Mouse (Mus musculus): ENCODE measurements around the gene Rap1b. TPM values are rescaled to one million over a fixed set of nuclear protein-coding genes. Genes with fewer than 3 reads are reported as not detected.

Rap1b gene
- total RNA-seq, 2 experiments from 2014 or later: 67.4 to 70.2 TPM

DNA sequence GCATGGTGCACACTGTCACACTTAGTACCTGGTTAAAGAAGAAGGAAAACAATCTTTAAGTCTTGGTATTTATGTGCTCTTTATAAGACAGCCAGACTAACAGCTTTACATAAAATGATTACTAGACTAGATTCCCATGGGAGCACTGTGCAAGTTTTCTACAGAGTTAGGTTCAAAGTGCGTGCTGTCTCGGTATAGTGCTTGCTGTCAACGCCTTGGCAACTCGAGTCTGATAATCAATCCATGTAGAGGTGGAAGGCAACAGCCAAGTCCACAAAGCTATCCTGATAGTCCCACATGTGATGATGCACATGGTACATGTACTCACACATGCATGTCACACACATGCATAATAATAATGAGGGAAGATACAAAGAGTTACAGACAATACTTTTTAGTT, 21.2 kb downstream of the Rap1b start:
- DNase-seq (ENCODE audit: extremely low spot score in 1 of 2, low spot score in 1 of 2): no peak

- DNase-seq (ENCODE audit: extremely low spot score in 1 of 2, low spot score in 1 of 2): no peak
Observed at GRCm38 (mm10) chr10:117824139-117824538, 21.7 kb downstream of the Rap1b start.

- no peak for DNase-seq (ENCODE audit: extremely low spot score in 1 of 2, low spot score in 1 of 2)
Observed at GRCm38 (mm10) chr10:117823321-117823720, 22.5 kb downstream of the Rap1b start.

DNA sequence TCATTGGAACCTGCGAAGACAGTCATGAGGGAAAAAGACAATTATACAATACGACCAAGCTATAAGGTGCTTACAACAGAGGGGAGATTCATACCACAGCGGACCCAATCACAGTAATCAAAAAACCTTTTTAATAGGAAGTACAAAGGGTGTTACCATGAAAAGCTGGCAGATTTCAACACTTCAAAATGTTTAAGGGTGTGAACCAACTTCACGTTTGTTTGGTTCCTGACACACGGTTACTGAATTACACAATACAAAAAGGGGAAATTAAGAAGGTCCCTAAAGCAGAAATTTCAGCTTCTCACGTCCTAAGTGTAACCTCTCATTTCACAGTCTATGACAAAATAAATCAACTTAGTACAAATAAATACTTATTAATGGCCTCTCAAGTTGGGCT, 27.2 kb downstream of the Rap1b start:
- no peak for DNase-seq (ENCODE audit: extremely low spot score in 1 of 2, low spot score in 1 of 2)

DNA sequence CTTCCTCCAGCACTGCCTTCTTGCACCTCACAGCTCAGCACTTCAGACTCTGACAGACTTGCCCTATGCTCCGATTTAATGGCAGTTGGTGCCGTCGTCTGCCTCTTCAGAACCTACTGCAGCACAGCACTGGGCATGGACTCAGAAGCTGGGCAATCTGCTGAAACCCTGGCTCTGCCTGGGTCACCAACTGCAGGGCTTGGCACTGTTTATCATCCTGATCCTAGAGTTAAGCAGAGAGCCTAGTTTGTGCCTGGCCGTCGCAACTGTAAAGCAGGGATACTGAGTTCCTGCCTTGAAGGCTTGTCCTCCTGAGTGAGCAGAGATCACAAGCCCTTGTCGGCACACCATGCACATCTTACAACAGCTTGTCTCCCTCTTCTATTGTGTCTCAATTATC, 29.1 kb downstream of the Rap1b start:
- DNase-seq (ENCODE audit: extremely low spot score in 1 of 2, low spot score in 1 of 2): no peak

GRCm38 (mm10) chr10:117812501-117812900, 33.3 kb downstream of the Rap1b start:
- DNase-seq (ENCODE audit: extremely low spot score in 1 of 2, low spot score in 1 of 2): no peak

GRCm38 (mm10) chr10:117811555-117811954, 34.3 kb downstream of the Rap1b start:
- no peak for DNase-seq (ENCODE audit: extremely low spot score in 1 of 2, low spot score in 1 of 2)

- no peak for DNase-seq (ENCODE audit: extremely low spot score in 1 of 2, low spot score in 1 of 2)
Observed at GRCm38 (mm10) chr10:117810506-117810905, 35.3 kb downstream of the Rap1b start.

DNA sequence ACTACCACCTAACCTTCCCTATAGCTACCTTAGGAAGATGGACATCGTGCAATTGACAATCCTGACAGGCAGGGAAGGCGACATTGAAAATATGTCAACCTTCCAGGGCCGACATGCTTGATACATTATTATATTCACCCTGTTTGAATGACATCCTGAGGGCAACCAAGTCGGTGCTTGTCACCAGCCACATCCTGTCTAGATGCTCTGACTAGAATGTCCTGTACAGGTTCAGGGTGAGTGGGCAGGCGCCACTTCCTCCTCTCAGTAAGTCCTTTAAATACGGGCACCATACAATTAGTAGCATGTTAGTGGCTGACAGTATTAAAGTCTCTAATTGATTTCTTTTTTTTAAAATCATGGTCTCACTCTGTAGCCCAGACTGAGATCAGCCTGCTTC, 37.8 kb downstream of the Rap1b start:
- no peak for DNase-seq (ENCODE audit: extremely low spot score in 1 of 2, low spot score in 1 of 2)

GRCm38 (mm10) chr10:117805919-117806318, 39.9 kb downstream of the Rap1b start:
- DNase-seq (ENCODE audit: extremely low spot score in 1 of 2, low spot score in 1 of 2): no peak

GRCm38 (mm10) chr10:117803870-117804850, 41.7 kb downstream of the Rap1b start:
- DNase-seq (ENCODE audit: extremely low spot score in 1 of 2, low spot score in 1 of 2): no peak

DNA sequence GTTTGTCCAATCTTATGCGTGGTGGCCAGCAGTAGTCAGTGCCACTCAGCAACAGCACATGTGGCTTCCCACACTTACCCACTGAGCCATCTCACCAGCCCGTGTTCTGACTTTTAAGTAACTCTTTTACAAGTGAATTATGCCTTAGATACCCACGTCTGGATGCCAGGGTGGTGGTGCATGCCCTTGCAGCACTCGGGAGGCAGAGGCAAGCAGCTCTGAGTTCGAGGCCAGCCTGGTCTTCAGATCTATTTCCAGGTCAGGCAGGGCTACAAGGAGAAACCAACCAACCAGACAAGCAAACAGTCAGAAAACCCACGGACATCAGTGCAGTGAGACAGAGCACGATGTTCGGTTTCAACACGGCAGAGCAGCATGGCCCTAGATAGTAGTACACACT, 43.9 kb downstream of the Rap1b start:
- no peak for DNase-seq (ENCODE audit: extremely low spot score in 1 of 2, low spot score in 1 of 2)

DNA sequence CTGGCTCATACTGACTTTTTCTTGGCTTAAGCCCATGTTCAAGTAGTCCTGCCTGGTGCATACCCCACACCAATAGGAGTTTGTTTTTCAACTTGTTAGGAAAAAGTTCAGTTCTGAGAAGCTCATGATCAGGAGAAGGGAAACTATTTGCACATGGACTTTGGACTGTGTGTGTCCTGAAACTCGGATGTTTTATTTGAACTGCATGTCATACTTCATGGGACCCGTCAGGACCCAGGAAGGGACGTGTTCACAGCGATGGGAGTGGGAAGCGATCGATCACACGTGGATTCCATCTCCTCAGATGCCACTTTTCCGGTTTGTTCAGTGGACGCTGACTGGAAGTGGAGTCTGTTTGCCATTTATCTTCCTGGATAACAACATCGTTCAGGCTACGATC, 46.0 kb downstream of the Rap1b start:
- no peak for DNase-seq (ENCODE audit: extremely low spot score in 1 of 2, low spot score in 1 of 2)

DNA sequence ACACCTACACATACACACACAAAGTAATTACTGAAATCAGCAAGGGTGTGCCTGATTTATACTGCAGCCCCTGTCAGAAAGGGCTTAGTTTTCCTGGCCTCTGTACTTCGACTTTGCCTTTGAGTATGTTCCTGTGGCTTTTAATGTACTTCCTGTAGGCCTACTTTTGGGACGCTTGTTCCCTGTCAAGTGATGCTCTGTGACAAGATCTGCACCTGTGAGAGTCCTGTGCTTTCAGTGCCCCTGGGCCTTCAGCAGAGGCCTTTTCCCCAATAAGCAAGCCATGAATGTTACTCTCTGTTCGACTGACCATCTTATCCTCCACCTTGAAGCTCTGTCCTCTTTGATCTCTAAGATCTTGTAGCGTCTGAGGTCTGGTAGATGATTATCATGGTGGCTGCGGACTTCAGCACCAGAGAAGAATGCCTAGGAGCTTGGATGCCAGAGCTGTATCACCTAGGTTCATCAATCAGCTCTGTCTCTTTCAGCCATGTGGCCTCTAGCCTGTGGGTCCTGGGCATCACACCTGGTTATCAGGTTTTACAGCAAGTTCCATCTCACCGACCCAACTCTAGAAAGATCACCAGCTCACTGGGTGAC, 47.3 kb downstream of the Rap1b start:
- DNase-seq (ENCODE audit: extremely low spot score in 1 of 2, low spot score in 1 of 2): no peak

DNA sequence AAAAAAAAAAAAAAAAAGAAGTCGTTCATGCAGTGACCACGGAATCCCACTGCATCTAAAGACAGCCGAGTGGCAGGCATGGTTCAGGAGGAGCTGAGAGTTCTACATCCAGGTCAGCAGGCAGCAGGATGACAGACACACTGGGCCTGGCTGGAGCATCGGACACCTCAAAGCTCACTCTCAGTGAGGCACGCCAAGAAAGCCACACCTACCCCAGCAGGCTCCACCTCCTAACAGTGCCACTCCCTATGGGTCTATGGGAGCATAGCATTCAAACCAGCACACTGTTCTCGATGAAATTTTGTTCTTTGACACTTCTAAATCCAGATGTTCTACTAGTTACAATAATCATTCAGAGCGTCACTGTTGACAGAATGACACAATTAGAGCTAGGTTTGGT, 48.2 kb downstream of the Rap1b start:
- DNase-seq (ENCODE audit: extremely low spot score in 1 of 2, low spot score in 1 of 2): no peak

GRCm38 (mm10) chr10:117797106-117797505, 48.7 kb downstream of the Rap1b start:
- no peak for DNase-seq (ENCODE audit: extremely low spot score in 1 of 2, low spot score in 1 of 2)

DNA sequence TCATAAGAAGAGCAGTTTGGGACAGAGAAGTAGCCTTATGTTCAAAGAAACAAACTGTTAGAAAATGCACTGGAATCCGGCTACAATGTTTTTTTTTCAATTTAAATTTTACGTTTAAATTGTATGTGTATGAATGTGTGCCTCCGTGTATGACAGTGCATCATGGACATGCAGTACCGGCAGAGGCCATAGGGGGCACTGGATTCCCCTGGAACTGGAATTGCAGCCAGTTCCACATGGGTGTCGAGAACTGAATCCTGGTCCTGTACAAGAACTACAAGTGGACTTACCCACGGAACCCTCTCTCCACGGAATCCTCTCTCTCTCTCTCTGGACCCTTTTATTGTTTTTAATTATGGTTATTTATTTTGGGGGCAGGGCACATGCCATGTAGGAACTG, 49.7 kb downstream of the Rap1b start:
- DNase-seq (ENCODE audit: extremely low spot score in 1 of 2, low spot score in 1 of 2): no peak

DNA sequence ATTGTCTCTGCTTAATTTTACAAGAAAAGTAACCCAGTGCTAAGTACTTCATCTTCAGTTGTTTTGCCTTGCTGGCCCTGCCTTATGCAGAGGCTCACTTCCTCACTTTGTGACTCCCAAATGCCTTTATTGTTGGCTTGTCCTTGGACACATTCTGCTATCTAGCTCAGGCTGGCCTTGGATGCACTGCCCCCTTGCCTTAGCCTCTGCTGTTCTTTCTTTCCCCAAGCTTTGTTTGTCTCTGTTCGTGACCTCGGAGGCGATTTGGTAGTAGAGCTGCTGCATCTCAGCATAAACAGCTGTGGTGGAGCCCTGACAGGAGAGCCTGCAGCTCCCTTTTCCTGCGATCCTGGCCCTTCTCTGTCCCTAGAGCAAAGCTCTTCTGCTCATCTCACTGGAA, 50.6 kb downstream of the Rap1b start:
- no peak for DNase-seq (ENCODE audit: extremely low spot score in 1 of 2, low spot score in 1 of 2)

GRCm38 (mm10) chr10:117793436-117794030, 52.3 kb downstream of the Rap1b start:
- no peak for DNase-seq (ENCODE audit: extremely low spot score in 1 of 2, low spot score in 1 of 2)

GRCm38 (mm10) chr10:117792141-117793091, 53.4 kb downstream of the Rap1b start, which contains the start of gene Nup107:
Gene Nup107 (minus strand): TSS chr10:117792705.
- DNase-seq (ENCODE audit: extremely low spot score in 1 of 2, low spot score in 1 of 2): peak; percentile 100

Measured in layer of hippocampus, postnatal 25 days (tissue).